Mouse (Mus musculus): ENCODE data around the gene Cpxm1.
A peak's percentile ranks its signal among the peaks of the same experiment; 100 is the strongest.

Gene Cpxm1

GRCm38 (mm10) chr2:130397186-130397985, at the start of gene Cpxm1:
Gene Cpxm1 (minus strand): TSS chr2:130397574.
- peak; percentile 51 for DNase-seq (ENCODE audit: low spot score)

GRCm38 (mm10) chr2:130442162-130442561, 44.8 kb upstream of the Cpxm1 start:
- DNase-seq (ENCODE audit: low spot score), result no peak

- no peak for DNase-seq (ENCODE audit: low spot score)
Observed at GRCm38 (mm10) chr2:130439840-130440480, 42.6 kb upstream of the Cpxm1 start.

GRCm38 (mm10) chr2:130438861-130439260, 41.5 kb upstream of the Cpxm1 start:
- no peak for DNase-seq (ENCODE audit: low spot score)

- DNase-seq (ENCODE audit: low spot score), result no peak
Observed at GRCm38 (mm10) chr2:130436769-130437168, 39.4 kb upstream of the Cpxm1 start.

GRCm38 (mm10) chr2:130433152-130433551, 35.8 kb upstream of the Cpxm1 start:
- DNase-seq (ENCODE audit: low spot score), result no peak

GRCm38 (mm10) chr2:130432157-130432556, 34.8 kb upstream of the Cpxm1 start:
- no peak for DNase-seq (ENCODE audit: low spot score)

GRCm38 (mm10) chr2:130430484-130430883, 33.1 kb upstream of the Cpxm1 start:
- no peak for DNase-seq (ENCODE audit: low spot score)

GRCm38 (mm10) chr2:130429851-130430250, 32.5 kb upstream of the Cpxm1 start:
- no peak for DNase-seq (ENCODE audit: low spot score)

GRCm38 (mm10) chr2:130425112-130425511, 27.7 kb upstream of the Cpxm1 start:
- no peak for DNase-seq (ENCODE audit: low spot score)

- peak; percentile 92 for DNase-seq (ENCODE audit: low spot score)
Observed at GRCm38 (mm10) chr2:130424126-130424853, 26.9 kb upstream of the Cpxm1 start, which contains the start of the genes Vps16 and Pced1a. Gene Vps16 (plus strand): TSS chr2:130424339. Gene Pced1a (minus strand): TSS chr2:130424701.

GRCm38 (mm10) chr2:130423397-130424125, 26.2 kb upstream of the Cpxm1 start:
- peak; percentile 82 for DNase-seq (ENCODE audit: low spot score)

- no peak for DNase-seq (ENCODE audit: low spot score)
Observed at GRCm38 (mm10) chr2:130421781-130422620, 24.6 kb upstream of the Cpxm1 start.

- DNase-seq (ENCODE audit: low spot score), result no peak
Observed at GRCm38 (mm10) chr2:130414094-130414856, 16.9 kb upstream of the Cpxm1 start.

GRCm38 (mm10) chr2:130412775-130413174, 15.4 kb upstream of the Cpxm1 start:
- no peak for DNase-seq (ENCODE audit: low spot score)

GRCm38 (mm10) chr2:130411558-130412495, 14.5 kb upstream of the Cpxm1 start:
- peak; percentile 87 for DNase-seq (ENCODE audit: low spot score)

- no peak for DNase-seq (ENCODE audit: low spot score)
Observed at GRCm38 (mm10) chr2:130408194-130408593, 10.8 kb upstream of the Cpxm1 start.

- DNase-seq (ENCODE audit: low spot score), result no peak
Observed at GRCm38 (mm10) chr2:130406178-130406577, 8.8 kb upstream of the Cpxm1 start, which contains the start of gene Tmem239. Gene Tmem239 (plus strand): TSS chr2:130406478.

GRCm38 (mm10) chr2:130404939-130405338, 7.6 kb upstream of the Cpxm1 start, which contains the start of the genes Gm28372 and 1700020A23Rik:
Gene Gm28372 (plus strand): TSS chr2:130405239.
Gene 1700020A23Rik (plus strand): TSS chr2:130405259.
- DNase-seq (ENCODE audit: low spot score), result no peak
